10 mouse cellular contexts compared by ENCODE assay signal in the genomic region with DNA sequence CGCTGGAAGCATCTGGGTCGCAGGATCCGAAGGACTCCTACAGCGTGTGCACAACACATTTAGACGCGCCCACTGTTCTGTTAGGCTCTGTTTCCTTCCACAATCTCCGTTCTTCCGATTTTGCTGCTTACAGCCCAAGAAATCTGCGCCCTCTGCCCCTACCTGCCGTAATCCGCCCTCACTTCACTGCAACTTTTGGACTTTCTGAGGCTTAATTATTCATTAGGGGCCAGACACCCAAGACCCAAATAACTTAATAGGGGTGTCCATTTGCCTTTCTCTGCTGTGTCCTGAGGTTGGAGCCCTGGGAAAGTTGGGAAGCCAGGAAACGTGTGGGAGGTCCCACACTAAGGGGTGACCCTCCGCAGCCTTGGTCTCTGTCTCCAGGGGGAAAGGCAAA. TPM values are rescaled to one million over a fixed set of nuclear protein-coding genes. Genes with fewer than 3 reads are reported as not detected.
DNase-seq lines count a peak whose midpoint lies in the region; ATAC-seq and TF ChIP-seq lines count a peak whose summit lies in the region.
"Had no signal": no experiment of that assay in that cellular context is flagged by ENCODE, and none has a peak within 500 bp of the region (broad histone marks: within the 10 kb centered on the region; RNA-seq: fewer than 3 reads in every experiment).

No protein-coding gene starts in this region.

- 64% methylated on average over 13 of the region's 13 CpGs for WGBS in heart, embryonic 13.5 days
- 53% methylated on average over 13 of the region's 13 CpGs for WGBS in intestine, embryonic 16.5 days
- WGBS in midbrain, embryonic 12.5 days: 44% methylated on average over 13 of the region's 13 CpGs

- peak overlapping the region; percentile 76; the same call in 1 of the 2 replicates for H3K9ac ChIP-seq in heart, embryonic 13.5 days
- H3K9ac ChIP-seq in intestine, embryonic 16.5 days (ENCODE audit: low read depth, low read length): peak overlapping the region; percentile 60; the same call in 1 of the 2 replicates
- H3K9ac ChIP-seq in midbrain, embryonic 12.5 days (replicated peaks): no peak overlapping the region

- H3K36me3 ChIP-seq in heart, embryonic 13.5 days: no peaks in the 10 kb centered on the region
- peaks cover 16% of the 10 kb centered on the region for H3K36me3 ChIP-seq in G1E (replicated peaks)
- H3K36me3 ChIP-seq in intestine, embryonic 16.5 days (ENCODE audit: control insufficient read depth, insufficient read depth, low read length): no peaks in the 10 kb centered on the region
- H3K36me3 ChIP-seq in midbrain, embryonic 12.5 days: no peaks in the 10 kb centered on the region

- peak overlapping the region; percentile 89 for H3K4me2 ChIP-seq in heart, embryonic 13.5 days
- peak overlapping the region; percentile 93; the same call in 1 of the 2 replicates for H3K4me2 ChIP-seq in intestine, embryonic 16.5 days (ENCODE audit: low read depth, low read length)
- peak overlapping the region; percentile 90 for H3K4me2 ChIP-seq in midbrain, embryonic 12.5 days (replicated peaks)

- no peak for DNase-seq in heart, postnatal 14 days
- no peak for DNase-seq in G1E (ENCODE audit: low spot score)
- no peak for DNase-seq in gastrocnemius, postnatal 4 days (ENCODE audit: low spot score in 2 of 2)
- DNase-seq in left cerebral cortex, postnatal 25 days (ENCODE audit: low spot score in 2 of 2): no peak
- no peak for DNase-seq in gastrocnemius, postnatal 10 days

- TF ChIP-seq CTCF in G1E (IDR thresholded peaks at IDR 0.05; ENCODE audit: low read depth, low read length): no peak

- peaks cover 37% of the 10 kb centered on the region for H3K27me3 ChIP-seq in heart, embryonic 13.5 days (replicated peaks)
- H3K27me3 ChIP-seq in G1E (ENCODE audit: insufficient read depth, low read length): peaks cover 15% of the 10 kb centered on the region
- peaks cover 8% of the 10 kb centered on the region; the same call in 1 of the 2 replicates for H3K27me3 ChIP-seq in intestine, embryonic 16.5 days (replicated peaks; ENCODE audit: control insufficient read depth, insufficient read depth, low read length)
- H3K27me3 ChIP-seq in midbrain, embryonic 12.5 days: peaks cover 36% of the 10 kb centered on the region

- H3K9me3 ChIP-seq in heart, embryonic 13.5 days: no peaks in the 10 kb centered on the region
- H3K9me3 ChIP-seq in G1E (replicated peaks): no peaks in the 10 kb centered on the region
- H3K9me3 ChIP-seq in intestine, embryonic 16.5 days (ENCODE audit: control insufficient read depth, low read length): no peaks in the 10 kb centered on the region
- H3K9me3 ChIP-seq in midbrain, embryonic 12.5 days: no peaks in the 10 kb centered on the region

- peak overlapping the region; percentile 54 for H3K4me3 ChIP-seq in heart, embryonic 13.5 days
- H3K4me3 ChIP-seq in G1E (ENCODE audit: low read depth, low read length): peak overlapping the region; percentile 72; the same call in 1 of the 2 replicates
- peak overlapping the region; percentile 50 for H3K4me3 ChIP-seq in intestine, embryonic 16.5 days (ENCODE audit: low read length)
- no peak overlapping the region for H3K4me3 ChIP-seq in midbrain, embryonic 12.5 days
- H3K4me3 ChIP-seq: myocyte had no signal

- ATAC-seq in heart, embryonic 13.5 days (ENCODE audit: extremely low read depth, insufficient number of reproducible peaks, low FRiP score, low TSS enrichment): no peak
- no peak for ATAC-seq in G1E (ENCODE audit: extremely low read depth, insufficient number of reproducible peaks, low FRiP score, poor library complexity, severe bottlenecking)
- no peak for ATAC-seq in intestine, embryonic 16.5 days
- no peak for ATAC-seq in midbrain, embryonic 12.5 days (ENCODE audit: low FRiP score, low read depth)

- H3K4me1 ChIP-seq in heart, embryonic 13.5 days: peaks cover 49% of the 10 kb centered on the region
- H3K4me1 ChIP-seq in G1E (ENCODE audit: insufficient read depth, low read depth, low read length): peaks cover 46% of the 10 kb centered on the region
- peaks cover 40% of the 10 kb centered on the region for H3K4me1 ChIP-seq in intestine, embryonic 16.5 days (ENCODE audit: control insufficient read depth, insufficient read depth, low read length)
- peaks cover 14% of the 10 kb centered on the region for H3K4me1 ChIP-seq in midbrain, embryonic 12.5 days

- no peak overlapping the region for H3K27ac ChIP-seq in heart, embryonic 13.5 days (replicated peaks)
- no peak overlapping the region for H3K27ac ChIP-seq in intestine, embryonic 16.5 days (ENCODE audit: low read length)
- no peak overlapping the region for H3K27ac ChIP-seq in midbrain, embryonic 12.5 days (replicated peaks)

- intact Hi-C loops in heart, postnatal 14 days (cut with DNase I): no loop called here
- intact Hi-C loops in left cerebral cortex, postnatal 25 days (cut with DNase I): no loop called here

RNA-seq across cellular contexts. Expression of a gene that starts 0.6 kb away (rescaled TPM):
- polyA plus RNA-seq in heart, embryonic 13.5 days (2015; fragmentation: Nextera tagmentation; extraction: Ambion mirVana): 0.87 and 1.2 TPM in 2 replicates
- total RNA-seq in heart, postnatal 14 days (2021): under 1 TPM; 0.88 to 0.91 TPM
- total RNA-seq in G1E (2014; fragmentation: Nextera tagmentation): not detected in 2 replicates
- 0.76 and 0.98 TPM in 2 replicates for total RNA-seq in G1E (2017)
- 1.1 and 1.9 TPM in 2 replicates for polyA plus RNA-seq in G1E (2012)
- polyA plus RNA-seq in intestine, embryonic 16.5 days (2015; fragmentation: Nextera tagmentation; extraction: Ambion mirVana): 4.4 and 4.5 TPM in 2 replicates
- 0.65 and 0.93 TPM in 2 replicates for polyA plus RNA-seq in midbrain, embryonic 12.5 days (2016; fragmentation: Nextera tagmentation; extraction: Ambion mirVana)
- under 1 TPM in 1 of 2 experiments, not detected in 1; 0.49 TPM for total RNA-seq in gastrocnemius, postnatal 4 days (2021)
- total RNA-seq in left cerebral cortex, postnatal 25 days (2021): not detected
- not detected for total RNA-seq in gastrocnemius, postnatal 10 days (2021)
- total RNA-seq: adrenal gland, postnatal 25 days had no signal
- polyA plus RNA-seq: myocyte had no signal

RNA-seq across cellular contexts. Expression of a gene that starts 26.9 kb away (rescaled TPM):
- polyA plus RNA-seq in heart, embryonic 13.5 days (2015; fragmentation: Nextera tagmentation; extraction: Ambion mirVana): 15.7 and 18.2 TPM in 2 replicates
- total RNA-seq in heart, postnatal 14 days (2021): 10 to 100 TPM; 16.3 to 16.8 TPM
- 28.5 and 29.9 TPM in 2 replicates for total RNA-seq in G1E (2014; fragmentation: Nextera tagmentation)
- total RNA-seq in G1E (2017): 14.8 and 15.9 TPM in 2 replicates
- 73.1 and 82.3 TPM in 2 replicates for polyA plus RNA-seq in G1E (2012)
- polyA plus RNA-seq in intestine, embryonic 16.5 days (2015; fragmentation: Nextera tagmentation; extraction: Ambion mirVana): 20.0 and 21.8 TPM in 2 replicates
- 27.4 and 28.2 TPM in 2 replicates for polyA plus RNA-seq in midbrain, embryonic 12.5 days (2016; fragmentation: Nextera tagmentation; extraction: Ambion mirVana)
- total RNA-seq in gastrocnemius, postnatal 4 days (2021): 10 to 100 TPM; 23.4 to 26.8 TPM
- total RNA-seq in left cerebral cortex, postnatal 25 days (2021): 10 to 100 TPM; 80.2 to 89.6 TPM
- 10 to 100 TPM; 16.9 to 18.8 TPM for total RNA-seq in gastrocnemius, postnatal 10 days (2021)

RNA-seq across cellular contexts. Expression of a gene that starts 38.2 kb away (rescaled TPM):
- polyA plus RNA-seq in heart, embryonic 13.5 days (2015; fragmentation: Nextera tagmentation; extraction: Ambion mirVana): 73.3 and 75.3 TPM in 2 replicates
- total RNA-seq in heart, postnatal 14 days (2021): 100 to 1,000 TPM; 121 to 132 TPM
- total RNA-seq in G1E (2014; fragmentation: Nextera tagmentation): 220 and 322 TPM in 2 replicates
- 35.7 and 44.8 TPM in 2 replicates for total RNA-seq in G1E (2017)
- 40.8 and 40.9 TPM in 2 replicates for polyA plus RNA-seq in G1E (2012)
- polyA plus RNA-seq in intestine, embryonic 16.5 days (2015; fragmentation: Nextera tagmentation; extraction: Ambion mirVana): 53.5 and 65.4 TPM in 2 replicates
- 97.7 and 115 TPM in 2 replicates for polyA plus RNA-seq in midbrain, embryonic 12.5 days (2016; fragmentation: Nextera tagmentation; extraction: Ambion mirVana)
- total RNA-seq in gastrocnemius, postnatal 4 days (2021): 10 to 100 TPM; 97.5 to 98.5 TPM
- total RNA-seq in left cerebral cortex, postnatal 25 days (2021): 10 to 100 TPM; 84.1 to 87.1 TPM
- total RNA-seq in gastrocnemius, postnatal 10 days (2021): 10 to 100 TPM; 85.3 to 85.8 TPM

RNA-seq across cellular contexts. Expression of a gene that starts 49.4 kb away (rescaled TPM):
- not detected in 2 replicates for polyA plus RNA-seq in heart, embryonic 13.5 days (2015; fragmentation: Nextera tagmentation; extraction: Ambion mirVana)
- 10 to 100 TPM; 38.2 to 43.8 TPM for total RNA-seq in heart, postnatal 14 days (2021)
- total RNA-seq in G1E (2014; fragmentation: Nextera tagmentation): not detected in 2 replicates
- total RNA-seq in G1E (2017): not detected in 2 replicates
- not detected in 2 replicates for polyA plus RNA-seq in G1E (2012)
- polyA plus RNA-seq in intestine, embryonic 16.5 days (2015; fragmentation: Nextera tagmentation; extraction: Ambion mirVana): 0.56 and 0.83 TPM in 2 replicates
- not detected in 2 replicates for polyA plus RNA-seq in midbrain, embryonic 12.5 days (2016; fragmentation: Nextera tagmentation; extraction: Ambion mirVana)
- 10 to 100 TPM in 1 of 2 experiments, 1 to 10 TPM in 1; 8.2 to 10.5 TPM for total RNA-seq in gastrocnemius, postnatal 4 days (2021)
- total RNA-seq in left cerebral cortex, postnatal 25 days (2021): not detected
- total RNA-seq in gastrocnemius, postnatal 10 days (2021): 10 to 100 TPM; 10.6 to 11.4 TPM
- polyA plus RNA-seq: myocyte had no signal
